Mouse (Mus musculus) neural tube, embryonic 15.5 days (tissue): Measurements from ENCODE around the gene Gm14443. TPM values are rescaled to one million over a fixed set of nuclear protein-coding genes. Genes with fewer than 3 reads are reported as not detected.
"Not testable (repeated sequence)": the region's sequence is repeated elsewhere in the genome, so short reads cannot be mapped to it uniquely, and the experiment has no call there.

Experiments used
- ATAC-seq: fragments of 200-750 bp; cut with Nextera tagmentation; 2 replicates; pipeline ENCODE4 v1.8.0; 2017; ENCODE audit warnings: mild to moderate bottlenecking, moderate TSS enrichment, moderate library complexity; ENCODE audit not compliant: low FRiP score
- H3K27ac ChIP-seq: fragments of 300-500 bp; sonication (generic); replicated peaks from 2 replicates; pipeline ENCODE4 v1.5.1; 2015; ENCODE audit warnings: mild to moderate bottlenecking, inconsistent platforms
- H3K27me3 ChIP-seq: fragments of 300-500 bp; sonication (generic); replicated peaks from 2 replicates; pipeline ENCODE4 v1.6.1; 2015; ENCODE audit warnings: inconsistent platforms
- H3K36me3 ChIP-seq: fragments of 300-500 bp; sonication (generic); 2 replicates; pipeline ENCODE4 v1.6.1; 2015; ENCODE audit warnings: inconsistent platforms
- H3K4me1 ChIP-seq: fragments of 300-500 bp; sonication (generic); 2 replicates; pipeline ENCODE4 v1.6.1; 2015; ENCODE audit warnings: inconsistent platforms
- H3K4me2 ChIP-seq: fragments of 300-500 bp; sonication (generic); 2 replicates; pipeline ENCODE4 v1.6.1; 2015; ENCODE audit warnings: inconsistent platforms, mild to moderate bottlenecking, moderate library complexity
- H3K4me3 ChIP-seq: fragments of 300-500 bp; sonication (generic); replicated peaks from 2 replicates; pipeline ENCODE4 v1.5.1; 2015; ENCODE audit warnings: mild to moderate bottlenecking, inconsistent platforms
- H3K9ac ChIP-seq: fragments of 300-500 bp; sonication (generic); replicated peaks from 2 replicates; pipeline ENCODE4 v1.6.1; 2015; ENCODE audit warnings: mild to moderate bottlenecking, inconsistent platforms
- H3K9me3 ChIP-seq: fragments of 300-500 bp; sonication (generic); replicated peaks from 2 replicates; pipeline ENCODE4 v1.6.1; 2016; ENCODE audit warnings: inconsistent platforms
- WGBS: fragments of 180-500 bp; shearing (Covaris S2); methylation state at CpG from one replicate; pipeline ENCODE4 v1.1.7; 2015; ENCODE audit warnings: mixed read lengths; 5-methylcytosine and 5-hydroxymethylcytosine counted together
- polyA plus RNA-seq: library from polyadenylated mRNA; unstranded; fragments of >200 nt; fragmentation: Nextera tagmentation; extraction: Ambion mirVana; gene quantifications from 2 replicates; pipeline ENCODE4 v1.2.1, GENCODE M21; 2015

The Gm14443 gene
- polyA plus RNA-seq: 1.2 and 1.4 TPM in 2 replicates

- H3K4me1 ChIP-seq, H3K27me3 ChIP-seq, H3K27ac ChIP-seq, H3K36me3 ChIP-seq, H3K9me3 ChIP-seq, H3K9ac ChIP-seq, ATAC-seq, H3K4me3 ChIP-seq, H3K4me2 ChIP-seq: not testable (repeated sequence)
- 79% methylated on average over 12 of the region's 12 CpGs for WGBS
Measured at GRCm38 (mm10) chr2:175175401-175176180, at the start of gene Gm14443. Gene Gm14443, minus strand, starts transcription at chr2:175175871.

DNA sequence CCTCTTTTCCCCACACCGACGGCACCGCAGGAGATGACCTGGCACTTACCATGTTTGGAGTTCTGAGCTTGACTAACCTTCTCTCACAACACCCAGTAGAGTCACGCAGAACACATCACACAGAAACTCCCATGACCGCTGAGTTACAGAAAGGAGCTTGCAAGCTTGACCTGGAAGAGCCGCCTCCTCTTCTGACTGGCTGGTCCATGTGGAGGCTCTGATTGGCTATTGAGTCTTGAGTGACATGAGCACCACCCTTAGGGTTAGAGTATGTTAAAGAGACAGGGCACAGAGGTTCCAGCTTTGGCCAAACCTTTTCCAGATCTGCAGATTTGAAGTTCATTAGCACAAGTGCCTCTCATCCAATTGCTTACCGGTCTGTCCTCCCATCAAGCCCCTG is 31.1 kb upstream of the Gm14443 start, which contains the start of gene Gm14391:
Gene Gm14391 (minus strand): TSS at position 186 of the 400 bp plus-strand sequence.
- H3K9ac ChIP-seq, H3K27me3 ChIP-seq, H3K4me1 ChIP-seq, H3K36me3 ChIP-seq, H3K4me2 ChIP-seq, H3K27ac ChIP-seq, H3K4me3 ChIP-seq, H3K9me3 ChIP-seq, ATAC-seq: not testable (repeated sequence)
- WGBS: no CpG with 5 or more reads among the region's 7 CpGs

DNA sequence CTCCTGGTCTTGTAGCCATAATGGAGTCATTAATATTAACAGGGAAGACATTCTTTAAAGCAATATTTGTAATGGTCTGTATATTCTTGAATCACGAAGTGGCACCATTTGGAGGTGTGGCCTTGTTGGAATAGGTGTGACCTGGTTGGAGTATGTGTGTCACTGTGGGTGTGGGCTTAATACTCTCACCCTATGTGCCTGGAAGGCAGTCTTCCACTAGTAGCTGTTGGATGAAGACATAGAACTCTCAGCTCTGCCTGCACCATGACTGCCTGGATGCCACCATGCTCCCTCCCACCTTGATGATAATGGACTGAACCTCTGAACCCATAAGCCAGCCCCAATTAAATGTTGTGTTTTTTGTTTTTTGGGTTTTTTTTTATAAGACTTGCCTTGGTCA is 3.3 kb upstream of the Gm14443 start:
- H3K27me3 ChIP-seq, H3K4me2 ChIP-seq, H3K4me1 ChIP-seq, ATAC-seq, H3K4me3 ChIP-seq, H3K36me3 ChIP-seq, H3K27ac ChIP-seq, H3K9ac ChIP-seq, H3K9me3 ChIP-seq: not testable (repeated sequence)
- WGBS: 47% methylated on average over 1 of the region's 1 CpGs

- Histone ChIP-seq H3K4me2 (no peak overlapping the region), H3K9ac (no peak overlapping the region), H3K36me3 (no peaks in the 10 kb centered on the region), H3K4me3 (no peak overlapping the region), H3K27me3 (no peaks in the 10 kb centered on the region), H3K27ac (no peak overlapping the region), H3K9me3 (no peaks in the 10 kb centered on the region), H3K4me1 (no peaks in the 10 kb centered on the region)
- 90% methylated on average over 6 of the region's 6 CpGs for WGBS
- no peak for ATAC-seq
Measured at GRCm38 (mm10) chr2:175176312-175176711, 641 bp upstream of the Gm14443 start.

- H3K9me3 ChIP-seq, ATAC-seq: not testable (repeated sequence)
- WGBS: 91% methylated on average over 2 of the region's 2 CpGs
Measured at GRCm38 (mm10) chr2:175174058-175174457, 1.6 kb downstream of the Gm14443 start.

GRCm38 (mm10) chr2:175172906-175173595 is 2.6 kb downstream of the Gm14443 start:
- not testable (repeated sequence) for H3K36me3 ChIP-seq, H3K27ac ChIP-seq, H3K9ac ChIP-seq, H3K9me3 ChIP-seq, H3K4me2 ChIP-seq, ATAC-seq, H3K4me1 ChIP-seq, H3K4me3 ChIP-seq, H3K27me3 ChIP-seq
- WGBS: 92% methylated on average over 3 of the region's 3 CpGs

More at GRCm38 (mm10) chr2:175174058-175174457, 1.6 kb downstream of the Gm14443 start:
- H3K4me1 ChIP-seq, H3K4me2 ChIP-seq, H3K27ac ChIP-seq, H3K36me3 ChIP-seq, H3K9ac ChIP-seq, H3K4me3 ChIP-seq, H3K27me3 ChIP-seq: not testable (repeated sequence)

DNA sequence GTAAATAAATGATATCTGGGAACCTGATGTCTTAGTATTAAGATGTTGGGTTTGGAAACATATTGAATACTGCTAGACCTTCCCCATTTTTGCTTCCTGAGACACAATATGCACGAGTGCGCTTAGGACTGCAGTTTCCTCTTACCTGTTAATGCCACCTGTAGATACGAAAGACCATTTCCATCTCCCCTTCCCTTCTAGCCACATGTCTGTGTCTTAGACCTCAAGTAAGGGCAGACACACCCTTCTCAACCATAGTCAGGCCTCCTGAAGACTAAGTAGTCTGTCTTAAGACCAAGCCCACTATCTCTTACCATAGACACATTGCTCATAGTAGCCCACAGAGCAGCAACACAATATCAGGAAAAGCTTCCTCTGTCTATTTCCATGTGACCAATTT is 3.5 kb downstream of the Gm14443 start:
- H3K9ac ChIP-seq: no peak overlapping the region
- H3K27me3 ChIP-seq: no peaks in the 10 kb centered on the region
- H3K4me3 ChIP-seq: no peak overlapping the region
- ATAC-seq: no peak
- H3K27ac ChIP-seq: no peak overlapping the region
- no peak overlapping the region for H3K4me2 ChIP-seq
- 0 out of 2 replicates have a peak, but pooled peaks cover 3% of the 10 kb centered on the region for H3K9me3 ChIP-seq
- 88% methylated on average over 3 of the region's 3 CpGs for WGBS
- no peaks in the 10 kb centered on the region for H3K36me3 ChIP-seq
- no peaks in the 10 kb centered on the region for H3K4me1 ChIP-seq

DNA sequence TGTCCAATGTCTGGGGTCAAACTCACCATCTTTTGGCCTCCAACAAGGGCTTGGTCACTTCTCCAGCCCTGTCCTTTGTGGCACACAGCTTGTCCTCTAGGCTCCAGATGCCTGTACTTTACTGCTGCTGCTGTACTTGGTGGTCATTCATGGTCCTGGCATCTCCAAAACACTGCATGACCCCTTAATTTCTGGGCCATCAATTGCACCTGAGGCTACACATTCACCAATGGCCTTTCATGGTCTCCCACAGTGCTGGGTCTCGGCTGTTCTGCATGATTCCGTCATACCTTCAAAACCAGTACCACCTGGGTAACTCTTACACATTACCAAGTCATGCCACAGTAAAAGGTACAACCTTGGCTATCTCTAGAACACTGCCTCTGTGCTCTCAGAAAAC is 8.8 kb downstream of the Gm14443 start:
- H3K9ac ChIP-seq, H3K4me3 ChIP-seq, H3K27me3 ChIP-seq, H3K4me1 ChIP-seq, H3K36me3 ChIP-seq, H3K27ac ChIP-seq, ATAC-seq, H3K4me2 ChIP-seq, H3K9me3 ChIP-seq: not testable (repeated sequence)
- WGBS: 93% methylated on average over 2 of the region's 2 CpGs

DNA sequence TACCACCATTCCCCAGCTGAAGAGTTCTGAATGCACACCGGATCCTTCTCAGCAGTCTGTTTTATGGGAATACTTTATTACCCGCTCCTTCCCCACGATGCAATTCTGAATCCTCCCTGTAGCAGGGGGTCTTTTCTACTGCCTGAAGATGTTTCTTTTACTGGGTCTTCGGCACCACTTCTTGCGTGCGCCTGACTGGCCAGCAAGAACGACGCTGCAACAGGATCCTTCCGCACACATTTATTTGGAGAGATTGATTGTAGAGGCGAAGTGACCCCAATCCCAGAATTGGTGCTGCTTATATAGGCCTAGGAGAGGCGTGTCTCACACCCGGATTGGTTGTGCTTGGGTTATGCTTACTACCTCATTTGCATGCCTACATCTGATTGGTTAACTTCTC is 10.6 kb downstream of the Gm14443 start:
- H3K4me1 ChIP-seq, ATAC-seq, H3K27ac ChIP-seq, H3K36me3 ChIP-seq, H3K27me3 ChIP-seq, H3K4me2 ChIP-seq, H3K4me3 ChIP-seq, H3K9me3 ChIP-seq, H3K9ac ChIP-seq: not testable (repeated sequence)
- WGBS: 94% methylated on average over 12 of the region's 12 CpGs

- H3K27ac ChIP-seq, H3K9ac ChIP-seq, H3K9me3 ChIP-seq, H3K4me3 ChIP-seq, H3K4me1 ChIP-seq, H3K4me2 ChIP-seq, ATAC-seq, H3K27me3 ChIP-seq, H3K36me3 ChIP-seq: not testable (repeated sequence)
- 89% methylated on average over 4 of the region's 4 CpGs for WGBS
Measured at GRCm38 (mm10) chr2:175161438-175161837, 14.2 kb downstream of the Gm14443 start.

- Histone ChIP-seq H3K27me3 (no peaks in the 10 kb centered on the region), H3K9ac (no peak overlapping the region), H3K9me3 (0 out of 2 replicates have a peak, but pooled peaks cover 10% of the 10 kb centered on the region), H3K36me3 (no peaks in the 10 kb centered on the region), H3K27ac (no peak overlapping the region), H3K4me3 (no peak overlapping the region), H3K4me1 (no peaks in the 10 kb centered on the region), H3K4me2 (no peak overlapping the region)
- no peak for ATAC-seq
- 84% methylated on average over 3 of the region's 3 CpGs for WGBS
Measured at GRCm38 (mm10) chr2:175158642-175159041, 17.0 kb downstream of the Gm14443 start.

- Histone ChIP-seq H3K4me1 (no peaks in the 10 kb centered on the region), H3K4me2 (no peak overlapping the region), H3K9ac (no peak overlapping the region), H3K27me3 (no peaks in the 10 kb centered on the region), H3K27ac (no peak overlapping the region), H3K4me3 (no peak overlapping the region), H3K9me3 (0 out of 2 replicates have a peak, but pooled peaks cover 10% of the 10 kb centered on the region), H3K36me3 (no peaks in the 10 kb centered on the region)
- WGBS: 91% methylated on average over 13 of the region's 13 CpGs
- no peak for ATAC-seq
Measured at GRCm38 (mm10) chr2:175156696-175157095, 19.0 kb downstream of the Gm14443 start.
